Mouse (Mus musculus): ENCODE data around the gene Dnaja3. TPM values are rescaled to one million over a fixed set of nuclear protein-coding genes. Genes with fewer than 3 reads are reported as not detected.

Dnaja3 gene
- polyA plus RNA-seq, 2 experiments, result 18.8 to 34.1 TPM

DNA sequence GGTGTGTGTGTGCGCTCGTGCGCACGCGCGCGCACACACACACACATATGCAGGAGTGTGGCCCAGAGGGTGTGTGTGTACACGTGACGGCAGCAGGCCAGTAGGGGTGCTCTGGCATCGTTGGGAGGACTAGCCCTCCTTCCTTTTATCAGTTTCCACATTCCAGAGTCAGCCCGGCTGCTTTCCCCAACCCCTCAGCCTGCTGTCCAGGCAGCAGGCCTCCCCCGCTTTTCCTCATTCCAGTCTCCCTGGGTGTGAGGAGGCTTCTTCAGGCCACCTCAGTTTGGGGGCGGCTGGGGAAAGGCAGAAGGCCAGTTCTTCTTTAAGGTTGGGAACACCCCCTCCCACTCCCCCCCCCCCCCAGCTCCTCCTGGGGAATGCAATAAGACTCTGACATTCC lies 2.4 kb downstream of the Dnaja3 start:
- H3K4me1 ChIP-seq (replicated peaks; ENCODE audit: control insufficient read depth in 2 of 2, insufficient read depth in 2 of 2, low read length in 1 of 2), result peaks cover 6 to 15% of the 10 kb centered on the region in 2 experiments; a peak in 3 of 4 replicates
- no peaks in the 10 kb centered on the region for H3K36me3 ChIP-seq (replicated peaks; ENCODE audit: control insufficient read depth, insufficient read depth, low read depth)
- ATAC-seq (ENCODE audit: insufficient read depth) (no peak), DNase-seq (ENCODE audit: low read depth in 3 of 3, low spot score in 3 of 3) (no peak)
- no peak overlapping the region for H3K9ac ChIP-seq (replicated peaks)
- H3K9me3 ChIP-seq (ENCODE audit: control insufficient read depth, low read length), result no peaks in the 10 kb centered on the region
- WGBS (ENCODE audit: insufficient replicate concordance), result 72% methylated on average over 13 of the region's 13 CpGs
- no peak overlapping the region for H3K4me2 ChIP-seq (ENCODE audit: low read depth)
- no peak overlapping the region for H3K4me3 ChIP-seq (ENCODE audit: insufficient read depth in 1 of 2, low read depth in 2 of 2, low read length in 2 of 2)
- TF ChIP-seq CTCF (IDR thresholded peaks at IDR 0.05; ENCODE audit: low read depth) (no peak), EP300 (IDR thresholded peaks at IDR 0.05; ENCODE audit: low read depth) (no peak)
- no peaks in the 10 kb centered on the region for H3K27me3 ChIP-seq (ENCODE audit: control insufficient read depth, insufficient read depth, low read length)
- no peak overlapping the region for H3K27ac ChIP-seq

DNA sequence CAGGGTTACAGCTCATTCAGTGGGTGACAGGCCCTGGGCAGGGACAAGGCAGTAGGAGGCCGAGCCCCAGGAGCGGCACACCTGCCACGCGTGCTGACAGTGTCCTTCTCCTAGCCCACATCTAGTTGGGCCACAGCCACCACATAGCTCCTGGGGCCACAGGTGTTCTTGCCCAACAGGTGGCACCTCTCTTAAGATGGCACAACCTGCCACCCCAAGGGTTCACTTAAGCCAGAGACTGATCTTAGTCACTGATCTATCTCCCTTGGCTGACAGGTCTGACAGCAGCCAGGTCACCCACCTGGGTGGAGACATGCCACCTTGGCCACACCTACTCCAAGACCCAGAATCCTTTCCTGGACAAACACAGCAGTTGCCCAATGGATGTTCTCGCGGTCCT lies 3.1 kb downstream of the Dnaja3 start:
- H3K4me3 ChIP-seq (ENCODE audit: insufficient read depth in 1 of 2, low read depth in 2 of 2, low read length in 2 of 2), result no peak overlapping the region
- no peak overlapping the region for H3K27ac ChIP-seq
- no peaks in the 10 kb centered on the region for H3K27me3 ChIP-seq (ENCODE audit: control insufficient read depth, insufficient read depth, low read length)
- H3K36me3 ChIP-seq (replicated peaks; ENCODE audit: control insufficient read depth, insufficient read depth, low read depth), result no peaks in the 10 kb centered on the region
- H3K9me3 ChIP-seq (ENCODE audit: control insufficient read depth, low read length), result no peaks in the 10 kb centered on the region
- ATAC-seq (ENCODE audit: insufficient read depth) (no peak), DNase-seq (ENCODE audit: low read depth in 3 of 3, low spot score in 3 of 3) (no peak)
- TF ChIP-seq EP300 (IDR thresholded peaks at IDR 0.05; ENCODE audit: low read depth) (no peak), CTCF (IDR thresholded peaks at IDR 0.05; ENCODE audit: low read depth) (no peak)
- H3K4me2 ChIP-seq (ENCODE audit: low read depth), result no peak overlapping the region
- peaks cover 6 to 15% of the 10 kb centered on the region in 2 experiments; a peak in 3 of 4 replicates for H3K4me1 ChIP-seq (replicated peaks; ENCODE audit: control insufficient read depth in 2 of 2, insufficient read depth in 2 of 2, low read length in 1 of 2)
- 86% methylated on average over 6 of the region's 6 CpGs for WGBS (ENCODE audit: insufficient replicate concordance)
- no peak overlapping the region for H3K9ac ChIP-seq (replicated peaks)

DNA sequence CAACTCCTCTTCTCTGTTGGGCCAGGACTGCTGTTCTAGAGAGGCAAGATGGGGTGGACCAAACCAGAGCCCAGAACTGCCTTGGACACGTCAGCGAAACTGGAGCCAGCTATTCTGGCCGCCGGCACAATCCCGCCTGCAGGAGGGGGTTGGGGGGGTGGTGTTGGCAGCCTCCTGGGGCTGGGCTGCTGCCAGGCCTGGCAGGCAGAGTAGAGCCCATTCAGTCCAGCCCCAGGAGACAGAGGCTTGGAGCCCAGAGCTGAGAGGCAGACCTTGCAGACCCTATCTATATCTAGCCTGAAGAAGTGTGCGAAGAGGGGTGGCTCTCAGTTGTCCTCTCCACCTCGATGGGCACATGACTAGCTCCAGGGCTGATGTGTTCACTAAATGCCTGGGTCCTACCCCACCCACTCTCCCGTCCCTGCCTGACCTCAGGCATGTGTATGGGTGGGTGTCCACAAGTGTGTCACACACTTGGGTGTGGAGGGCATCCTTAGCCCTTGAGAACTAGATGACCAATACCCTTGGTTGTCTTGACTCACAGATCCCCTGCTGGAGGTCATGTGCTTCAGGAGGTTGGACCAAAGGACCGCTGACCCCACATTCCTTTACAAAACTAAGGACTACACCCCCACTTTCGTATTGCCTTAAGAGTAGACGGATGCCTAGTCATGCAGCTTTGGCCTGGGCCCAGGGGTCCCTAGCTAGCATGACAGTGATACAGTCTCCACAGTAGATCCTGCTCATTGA lies 4.1 kb downstream of the Dnaja3 start:
- DNase-seq (ENCODE audit: low read depth in 3 of 3, low spot score in 3 of 3) (no peak), ATAC-seq (ENCODE audit: insufficient read depth) (no peak)
- Histone ChIP-seq H3K9me3 (ENCODE audit: control insufficient read depth, low read length) (no peaks in the 10 kb centered on the region), H3K4me2 (ENCODE audit: low read depth) (no peak overlapping the region), H3K4me1 (replicated peaks; ENCODE audit: control insufficient read depth in 2 of 2, insufficient read depth in 2 of 2, low read length in 1 of 2) (peaks cover 6 to 15% of the 10 kb centered on the region in 2 experiments; a peak in 3 of 4 replicates), H3K4me3 (ENCODE audit: insufficient read depth in 1 of 2, low read depth in 2 of 2, low read length in 2 of 2) (no peak overlapping the region), H3K27ac (no peak overlapping the region), H3K27me3 (ENCODE audit: control insufficient read depth, insufficient read depth, low read length) (no peaks in the 10 kb centered on the region), H3K36me3 (replicated peaks; ENCODE audit: control insufficient read depth, insufficient read depth, low read depth) (no peaks in the 10 kb centered on the region), H3K9ac (replicated peaks) (no peak overlapping the region)
- 69% methylated on average over 11 of the region's 11 CpGs for WGBS (ENCODE audit: insufficient replicate concordance)
- no peak for TF ChIP-seq EP300 (IDR thresholded peaks at IDR 0.05; ENCODE audit: low read depth)
- no peak for TF ChIP-seq CTCF (IDR thresholded peaks at IDR 0.05; ENCODE audit: low read depth)

DNA sequence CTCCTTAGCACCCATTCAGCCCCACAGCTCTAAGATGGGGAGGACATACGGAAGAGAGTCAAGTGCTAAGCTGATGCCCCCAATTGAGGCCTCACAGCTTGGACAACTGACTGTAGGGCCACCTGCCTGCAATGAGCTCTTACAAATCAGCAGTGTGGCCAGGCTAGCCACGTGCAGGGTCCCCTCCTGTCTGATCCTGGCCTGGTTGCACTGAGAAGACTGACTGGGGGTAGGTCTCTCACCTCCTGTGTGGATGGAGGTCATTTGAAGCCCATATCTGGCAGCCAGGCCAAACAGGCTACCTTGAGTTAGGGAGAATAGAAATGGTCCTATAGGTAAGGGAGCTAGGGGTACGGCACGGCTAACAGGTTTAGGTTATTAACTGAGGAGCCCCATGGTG lies 6.1 kb downstream of the Dnaja3 start:
- 70% methylated on average over 4 of the region's 4 CpGs for WGBS (ENCODE audit: insufficient replicate concordance)
- H3K4me1 ChIP-seq (replicated peaks; ENCODE audit: control insufficient read depth in 2 of 2, insufficient read depth in 2 of 2, low read length in 1 of 2), result peaks cover 0 to 7% of the 10 kb centered on the region in 2 experiments; a peak in 1 of 4 replicates
- ATAC-seq (ENCODE audit: insufficient read depth), result no peak

DNA sequence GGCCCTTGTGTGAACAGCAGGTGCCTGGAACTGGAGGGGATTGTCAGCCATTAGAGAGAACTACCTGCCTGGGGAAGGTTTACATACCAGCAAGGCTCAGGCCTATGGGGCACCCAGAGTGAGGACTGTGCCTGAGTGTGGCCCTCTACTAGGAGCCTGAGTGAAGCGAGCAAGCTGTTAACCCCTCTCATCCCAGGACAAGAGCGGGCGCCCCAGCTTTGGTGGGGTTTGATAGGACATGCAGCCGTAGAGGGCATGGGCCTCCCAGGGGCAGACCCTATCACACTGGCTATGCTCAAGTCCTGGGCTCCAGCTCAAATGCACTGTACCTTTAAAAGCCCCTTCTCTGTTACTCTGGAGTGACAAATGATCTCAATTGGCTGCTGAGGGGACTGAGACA lies 7.0 kb downstream of the Dnaja3 start:
- ATAC-seq (ENCODE audit: insufficient read depth), result no peak
- TF ChIP-seq CTCF (IDR thresholded peaks at IDR 0.05; ENCODE audit: low read depth) (no peak), EP300 (IDR thresholded peaks at IDR 0.05; ENCODE audit: low read depth) (no peak)
- no peaks in the 10 kb centered on the region for H3K36me3 ChIP-seq (replicated peaks; ENCODE audit: control insufficient read depth, insufficient read depth, low read depth)

More for the DNA sequence above, 6.1 kb downstream of the Dnaja3 start:
- no peaks in the 10 kb centered on the region for H3K9me3 ChIP-seq (ENCODE audit: control insufficient read depth, low read length)
- no peak for TF ChIP-seq EP300 (IDR thresholded peaks at IDR 0.05; ENCODE audit: low read depth)
- no peak for TF ChIP-seq CTCF (IDR thresholded peaks at IDR 0.05; ENCODE audit: low read depth)
- no peaks in the 10 kb centered on the region for H3K27me3 ChIP-seq (ENCODE audit: control insufficient read depth, insufficient read depth, low read length)
- H3K4me2 ChIP-seq (ENCODE audit: low read depth), result no peak overlapping the region
- DNase-seq (ENCODE audit: low read depth in 3 of 3, low spot score in 3 of 3), result no peak
- no peak overlapping the region for H3K4me3 ChIP-seq (ENCODE audit: insufficient read depth in 1 of 2, low read depth in 2 of 2, low read length in 2 of 2)
- no peaks in the 10 kb centered on the region for H3K36me3 ChIP-seq (replicated peaks; ENCODE audit: control insufficient read depth, insufficient read depth, low read depth)
- no peak overlapping the region for H3K27ac ChIP-seq
- H3K9ac ChIP-seq (replicated peaks), result no peak overlapping the region

More for the DNA sequence above, 7.0 kb downstream of the Dnaja3 start:
- 0 out of 4 replicates have a peak, but pooled peaks cover 0 to 2% of the 10 kb centered on the region in 2 experiments for H3K4me1 ChIP-seq (replicated peaks; ENCODE audit: control insufficient read depth in 2 of 2, insufficient read depth in 2 of 2, low read length in 1 of 2)
- H3K9ac ChIP-seq (replicated peaks), result no peak overlapping the region
- 80% methylated on average over 4 of the region's 4 CpGs for WGBS (ENCODE audit: insufficient replicate concordance)
- no peaks in the 10 kb centered on the region for H3K9me3 ChIP-seq (ENCODE audit: control insufficient read depth, low read length)
- H3K4me2 ChIP-seq (ENCODE audit: low read depth), result no peak overlapping the region
- no peak for DNase-seq (ENCODE audit: low read depth in 3 of 3, low spot score in 3 of 3)
- no peak overlapping the region for H3K4me3 ChIP-seq (ENCODE audit: insufficient read depth in 1 of 2, low read depth in 2 of 2, low read length in 2 of 2)
- no peak overlapping the region for H3K27ac ChIP-seq
- H3K27me3 ChIP-seq (ENCODE audit: control insufficient read depth, insufficient read depth, low read length), result no peaks in the 10 kb centered on the region
